ENCODE assay signal across 21 mouse cellular contexts in the genomic region with DNA sequence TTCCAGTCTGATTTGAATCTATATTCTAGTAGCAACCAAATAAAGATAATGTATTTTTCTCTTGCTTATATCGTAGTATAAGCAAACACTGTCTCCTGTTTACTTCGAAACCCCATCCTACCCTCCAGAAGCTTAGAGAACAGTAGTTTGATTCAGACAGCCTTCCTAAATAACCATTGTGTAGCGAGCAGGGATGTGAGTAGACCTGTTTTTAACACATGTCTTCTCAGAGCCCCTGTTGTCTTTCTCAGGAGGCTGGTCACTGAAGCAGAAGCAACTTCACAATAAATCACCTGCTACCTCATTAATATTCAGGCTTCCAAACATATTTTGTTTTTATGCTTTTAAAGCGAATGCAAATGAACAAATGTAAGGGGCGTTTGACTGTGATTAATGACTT.
DNase-seq lines count a peak whose midpoint lies in the region; ATAC-seq and TF ChIP-seq lines count a peak whose summit lies in the region.
"Had no signal": no experiment of that assay in that cellular context is flagged by ENCODE, and none has a peak within 500 bp of the region (broad histone marks: within the 10 kb centered on the region; RNA-seq: fewer than 3 reads in every experiment).

No protein-coding gene starts in this region.

- no peak overlapping the region for H3K27ac ChIP-seq in hindbrain, embryonic 14.5 days
- no peak overlapping the region for H3K27ac ChIP-seq in hindbrain, embryonic 12.5 days
- H3K27ac ChIP-seq in midbrain, postnatal 0 days (ENCODE audit: low read depth, low read length), result no peak overlapping the region
- H3K27ac ChIP-seq in midbrain, embryonic 11.5 days (ENCODE audit: low read depth, low read length), result no peak overlapping the region
- no peak overlapping the region for H3K27ac ChIP-seq in neural tube, embryonic 15.5 days (replicated peaks)
- H3K27ac ChIP-seq: embryonic facial prominence, embryonic 15.5 days; forebrain, embryonic 10.5 days; forebrain, embryonic 15.5 days; heart, embryonic 10.5 days had no signal

- no peaks in the 10 kb centered on the region for H3K27me3 ChIP-seq in hindbrain, embryonic 14.5 days (ENCODE audit: control insufficient read depth, insufficient read depth, low read length)
- no peaks in the 10 kb centered on the region for H3K27me3 ChIP-seq in hindbrain, embryonic 12.5 days
- no peaks in the 10 kb centered on the region for H3K27me3 ChIP-seq in midbrain, postnatal 0 days (ENCODE audit: insufficient read depth, low read length)
- H3K27me3 ChIP-seq in midbrain, embryonic 11.5 days (ENCODE audit: control insufficient read depth, insufficient read depth, low read length), result no peaks in the 10 kb centered on the region
- no peaks in the 10 kb centered on the region for H3K27me3 ChIP-seq in neural tube, embryonic 15.5 days (replicated peaks)
- H3K27me3 ChIP-seq: embryonic facial prominence, embryonic 15.5 days; forebrain, embryonic 15.5 days had no signal

- H3K4me3 ChIP-seq in hindbrain, embryonic 14.5 days (replicated peaks; ENCODE audit: low read length), result no peak overlapping the region
- H3K4me3 ChIP-seq in hindbrain, embryonic 12.5 days, result no peak overlapping the region
- H3K4me3 ChIP-seq in midbrain, postnatal 0 days (ENCODE audit: low read depth, low read length), result no peak overlapping the region
- H3K4me3 ChIP-seq in midbrain, embryonic 11.5 days (ENCODE audit: low read depth, low read length), result no peak overlapping the region
- no peak overlapping the region for H3K4me3 ChIP-seq in neural tube, embryonic 15.5 days (replicated peaks)
- H3K4me3 ChIP-seq: embryonic facial prominence, embryonic 15.5 days; erythroblast, embryonic 14.5 days; forebrain, embryonic 10.5 days; forebrain, embryonic 15.5 days; heart, embryonic 10.5 days had no signal

- no peak for TF ChIP-seq CTCF in midbrain, postnatal 0 days (IDR thresholded peaks at IDR 0.05)

- no peak overlapping the region for H3K4me2 ChIP-seq in hindbrain, embryonic 14.5 days (replicated peaks)
- no peak overlapping the region for H3K4me2 ChIP-seq in hindbrain, embryonic 12.5 days (replicated peaks)
- no peak overlapping the region for H3K4me2 ChIP-seq in midbrain, postnatal 0 days (ENCODE audit: low read depth, low read length, poor library complexity, severe bottlenecking)
- H3K4me2 ChIP-seq in midbrain, embryonic 11.5 days, result no peak overlapping the region
- no peak overlapping the region for H3K4me2 ChIP-seq in neural tube, embryonic 15.5 days
- H3K4me2 ChIP-seq: embryonic facial prominence, embryonic 15.5 days; forebrain, embryonic 15.5 days had no signal

- DNase-seq in hindbrain, embryonic 14.5 days (ENCODE audit: low spot score), result peak; percentile 48
- peak; percentile 22 for DNase-seq in midbrain, postnatal 0 days (ENCODE audit: low spot score)
- no peak for DNase-seq in midbrain, embryonic 11.5 days (ENCODE audit: low spot score, missing footprints)
- peak; percentile 34 for DNase-seq in mesoderm, embryonic 11.5 days (ENCODE audit: low read depth, low spot score)
- no peak for DNase-seq in adrenal gland, adult (ENCODE audit: inconsistent age in 2 of 2, low spot score in 1 of 2)
- DNase-seq: adrenal gland, postnatal 14 days; cerebellum, adult 18-20 months; cerebellum, adult 9-11 months; embryo, embryonic 11 days; gastrocnemius, postnatal 10 days; heart, adult 18-20 months; heart, postnatal 10 days; heart, postnatal 4 days had no signal

- 40% methylated on average over 5 of the region's 5 CpGs for WGBS in hindbrain, embryonic 14.5 days
- 48% methylated on average over 5 of the region's 5 CpGs for WGBS in hindbrain, embryonic 12.5 days
- WGBS in midbrain, postnatal 0 days, result 72% methylated on average over 5 of the region's 5 CpGs
- 80% methylated on average over 5 of the region's 5 CpGs for WGBS in midbrain, embryonic 11.5 days
- WGBS in neural tube, embryonic 15.5 days, result 19% methylated on average over 5 of the region's 5 CpGs

- no peaks in the 10 kb centered on the region for H3K9me3 ChIP-seq in hindbrain, embryonic 14.5 days (ENCODE audit: control insufficient read depth, low read length)
- H3K9me3 ChIP-seq in hindbrain, embryonic 12.5 days (replicated peaks), result no peaks in the 10 kb centered on the region
- H3K9me3 ChIP-seq in midbrain, postnatal 0 days (ENCODE audit: low read length), result no peaks in the 10 kb centered on the region
- no peaks in the 10 kb centered on the region for H3K9me3 ChIP-seq in midbrain, embryonic 11.5 days (ENCODE audit: control insufficient read depth, low read length)
- no peaks in the 10 kb centered on the region for H3K9me3 ChIP-seq in neural tube, embryonic 15.5 days (replicated peaks)
- H3K9me3 ChIP-seq: embryonic facial prominence, embryonic 15.5 days; forebrain, embryonic 10.5 days; forebrain, embryonic 15.5 days; heart, embryonic 10.5 days had no signal

- no peaks in the 10 kb centered on the region for H3K36me3 ChIP-seq in hindbrain, embryonic 14.5 days (replicated peaks; ENCODE audit: control insufficient read depth, insufficient read depth)
- no peaks in the 10 kb centered on the region for H3K36me3 ChIP-seq in hindbrain, embryonic 12.5 days
- no peaks in the 10 kb centered on the region for H3K36me3 ChIP-seq in midbrain, postnatal 0 days (ENCODE audit: insufficient read depth, low read length)
- no peaks in the 10 kb centered on the region for H3K36me3 ChIP-seq in midbrain, embryonic 11.5 days (ENCODE audit: control insufficient read depth, insufficient read depth, low read length)
- no peaks in the 10 kb centered on the region for H3K36me3 ChIP-seq in neural tube, embryonic 15.5 days
- H3K36me3 ChIP-seq: embryonic facial prominence, embryonic 15.5 days; forebrain, embryonic 10.5 days; forebrain, embryonic 15.5 days; heart, embryonic 10.5 days had no signal

- H3K4me1 ChIP-seq in hindbrain, embryonic 14.5 days (replicated peaks; ENCODE audit: control insufficient read depth, insufficient read depth, low read length), result 0 out of 2 replicates have a peak, but pooled peaks cover 3% of the 10 kb centered on the region
- 0 out of 2 replicates have a peak, but pooled peaks cover 6% of the 10 kb centered on the region for H3K4me1 ChIP-seq in hindbrain, embryonic 12.5 days
- H3K4me1 ChIP-seq in midbrain, postnatal 0 days (ENCODE audit: insufficient read depth, low read length), result no peaks in the 10 kb centered on the region
- no peaks in the 10 kb centered on the region for H3K4me1 ChIP-seq in midbrain, embryonic 11.5 days (ENCODE audit: control insufficient read depth, insufficient read depth, low read length)
- peaks cover 3% of the 10 kb centered on the region; the same call in 1 of the 2 replicates for H3K4me1 ChIP-seq in neural tube, embryonic 15.5 days
- H3K4me1 ChIP-seq: embryonic facial prominence, embryonic 15.5 days; forebrain, embryonic 15.5 days; heart, embryonic 10.5 days had no signal

- no peak for ATAC-seq in hindbrain, embryonic 14.5 days (ENCODE audit: low FRiP score)
- no peak; the same call in 1 of the 2 replicates for ATAC-seq in hindbrain, embryonic 12.5 days (ENCODE audit: low FRiP score)
- no peak for ATAC-seq in midbrain, postnatal 0 days (ENCODE audit: low FRiP score)
- no peak for ATAC-seq in midbrain, embryonic 11.5 days (ENCODE audit: low FRiP score)
- peak; percentile 55; the same call in 1 of the 2 replicates for ATAC-seq in neural tube, embryonic 15.5 days (ENCODE audit: low FRiP score)
- ATAC-seq: forebrain, embryonic 15.5 days; inflammation-experienced regulatory T-cells, adult 6 months had no signal

- no peak overlapping the region for H3K9ac ChIP-seq in hindbrain, embryonic 14.5 days
- H3K9ac ChIP-seq in hindbrain, embryonic 12.5 days, result no peak overlapping the region
- no peak overlapping the region for H3K9ac ChIP-seq in midbrain, postnatal 0 days (replicated peaks; ENCODE audit: low read length, poor library complexity, severe bottlenecking)
- no peak overlapping the region for H3K9ac ChIP-seq in midbrain, embryonic 11.5 days (ENCODE audit: low read length)
- H3K9ac ChIP-seq in neural tube, embryonic 15.5 days (replicated peaks), result no peak overlapping the region
- H3K9ac ChIP-seq: embryonic facial prominence, embryonic 15.5 days; forebrain, embryonic 15.5 days had no signal

Comparison
In these comparisons a context has a peak if more than half of its experiments do, and no peak if none do; other contexts are left out.
1. DNase-seq: peak in hindbrain, embryonic 14.5 days (single experiment), midbrain, postnatal 0 days (single experiment) and mesoderm, embryonic 11.5 days (single experiment); none in midbrain, embryonic 11.5 days (single experiment) and adrenal gland, adult (0 of 2).